In genomic region chr2:28325502-28325901, GRCm38 (mm10) we compare ENCODE assay signal across 16 mouse cellular contexts.
DNase-seq lines count a peak whose midpoint lies in the region; ATAC-seq and TF ChIP-seq lines count a peak whose summit lies in the region.
"Had no signal": no experiment of that assay in that cellular context is flagged by ENCODE, and none has a peak within 500 bp of the region (broad histone marks: within the 10 kb centered on the region; RNA-seq: fewer than 3 reads in every experiment).

No protein-coding gene starts in this region.

- no peaks in the 10 kb centered on the region for H3K9me3 ChIP-seq in forebrain, embryonic 14.5 days (replicated peaks; ENCODE audit: control insufficient read depth, low read length)
- H3K9me3 ChIP-seq in forebrain, embryonic 12.5 days: no peaks in the 10 kb centered on the region
- H3K9me3 ChIP-seq in embryonic facial prominence, embryonic 15.5 days (replicated peaks): no peaks in the 10 kb centered on the region
- H3K9me3 ChIP-seq: embryonic facial prominence, embryonic 12.5 days; limb, embryonic 15.5 days; neural tube, embryonic 15.5 days had no signal

- 38% methylated on average over 11 of the region's 11 CpGs for WGBS in forebrain, embryonic 14.5 days
- 66% methylated on average over 11 of the region's 11 CpGs for WGBS in forebrain, embryonic 12.5 days
- 20% methylated on average over 11 of the region's 11 CpGs for WGBS in cerebellum, adult 2 months
- 56% methylated on average over 11 of the region's 11 CpGs for WGBS in embryonic facial prominence, embryonic 15.5 days

- H3K27ac ChIP-seq in forebrain, embryonic 14.5 days (ENCODE audit: low read depth, low read length): 0 out of 2 replicates have a peak overlapping the region, but pooled peaks have one; percentile 5
- no peak overlapping the region for H3K27ac ChIP-seq in forebrain, embryonic 12.5 days
- no peak overlapping the region for H3K27ac ChIP-seq in cerebellum, adult 2 months (ENCODE audit: insufficient read depth, low read length)
- no peak overlapping the region for H3K27ac ChIP-seq in embryonic facial prominence, embryonic 15.5 days (replicated peaks)
- H3K27ac ChIP-seq: embryonic facial prominence, embryonic 12.5 days; limb, embryonic 15.5 days; neural tube, embryonic 15.5 days had no signal

- no peak overlapping the region for H3K4me2 ChIP-seq in forebrain, embryonic 14.5 days (ENCODE audit: low read length)
- H3K4me2 ChIP-seq in forebrain, embryonic 12.5 days: no peak overlapping the region
- no peak overlapping the region for H3K4me2 ChIP-seq in embryonic facial prominence, embryonic 15.5 days (replicated peaks)
- H3K4me2 ChIP-seq: embryonic facial prominence, embryonic 12.5 days; limb, embryonic 15.5 days; neural tube, embryonic 15.5 days had no signal

- no peak for TF ChIP-seq CTCF in cerebellum, adult 2 months (IDR thresholded peaks at IDR 0.05; ENCODE audit: borderline replicate concordance, insufficient read depth, low read depth, low read length)

- no peaks in the 10 kb centered on the region for H3K36me3 ChIP-seq in forebrain, embryonic 14.5 days (ENCODE audit: control insufficient read depth, insufficient read depth, low read length)
- no peaks in the 10 kb centered on the region for H3K36me3 ChIP-seq in forebrain, embryonic 12.5 days (replicated peaks)
- H3K36me3 ChIP-seq in embryonic facial prominence, embryonic 15.5 days: no peaks in the 10 kb centered on the region
- H3K36me3 ChIP-seq: embryonic facial prominence, embryonic 12.5 days; limb, embryonic 15.5 days; neural tube, embryonic 15.5 days had no signal

- no peak overlapping the region for H3K4me3 ChIP-seq in forebrain, embryonic 14.5 days (ENCODE audit: low read depth, low read length)
- no peak overlapping the region for H3K4me3 ChIP-seq in forebrain, embryonic 12.5 days (replicated peaks)
- H3K4me3 ChIP-seq in cerebellum, adult 2 months (replicated peaks; ENCODE audit: insufficient read depth, low read depth, low read length): no peak overlapping the region
- H3K4me3 ChIP-seq in embryonic facial prominence, embryonic 15.5 days (replicated peaks): no peak overlapping the region
- H3K4me3 ChIP-seq: embryonic facial prominence, embryonic 12.5 days; limb, embryonic 15.5 days; myocyte; neural tube, embryonic 15.5 days had no signal

- H3K27me3 ChIP-seq in forebrain, embryonic 14.5 days (replicated peaks; ENCODE audit: control insufficient read depth, insufficient read depth, low read length): no peaks in the 10 kb centered on the region
- H3K27me3 ChIP-seq in forebrain, embryonic 12.5 days: no peaks in the 10 kb centered on the region
- no peaks in the 10 kb centered on the region for H3K27me3 ChIP-seq in cerebellum, adult 2 months (ENCODE audit: control insufficient read depth, insufficient read depth, low read length)
- H3K27me3 ChIP-seq in embryonic facial prominence, embryonic 15.5 days: no peaks in the 10 kb centered on the region
- H3K27me3 ChIP-seq: embryonic facial prominence, embryonic 12.5 days; limb, embryonic 15.5 days; neural tube, embryonic 15.5 days had no signal

- peak; percentile 54; the same call in 1 of the 2 replicates for ATAC-seq in forebrain, embryonic 14.5 days
- no peak for ATAC-seq in forebrain, embryonic 12.5 days (ENCODE audit: low FRiP score)
- ATAC-seq in embryonic facial prominence, embryonic 15.5 days (ENCODE audit: insufficient number of reproducible peaks, low FRiP score, low TSS enrichment, low read depth): peak; percentile 22; the same call in 1 of the 2 replicates
- ATAC-seq: liver, postnatal 0 days had no signal

- DNase-seq in forebrain, embryonic 14.5 days (ENCODE audit: low spot score): peak; percentile 41
- DNase-seq in Muller cell, postnatal 12 days (ENCODE audit: inconsistent ontology term): peak; percentile 61
- peak; percentile 60 to 76 for DNase-seq in cerebellum, adult 2 months
- DNase-seq in adrenal gland, postnatal 10 days: no peak
- DNase-seq in thymus, postnatal 4 days: no peak
- DNase-seq: heart, postnatal 4 days; kidney, adult 9 months; kidney, postnatal 36 days; liver, postnatal 0 days; thymus, adult 2 months had no signal

- TF ChIP-seq POLR2A in cerebellum, adult 2 months (IDR thresholded peaks at IDR 0.05; ENCODE audit: borderline replicate concordance, insufficient read depth, low read length): no peak

- H3K9ac ChIP-seq in forebrain, embryonic 14.5 days (ENCODE audit: low read length): no peak overlapping the region
- H3K9ac ChIP-seq in forebrain, embryonic 12.5 days: no peak overlapping the region
- H3K9ac ChIP-seq in embryonic facial prominence, embryonic 15.5 days: no peak overlapping the region
- H3K9ac ChIP-seq: embryonic facial prominence, embryonic 12.5 days; limb, embryonic 15.5 days; liver, postnatal 0 days; neural tube, embryonic 15.5 days had no signal

- H3K4me1 ChIP-seq in forebrain, embryonic 14.5 days (ENCODE audit: control insufficient read depth, insufficient read depth, low read length): peaks cover 16% of the 10 kb centered on the region
- H3K4me1 ChIP-seq in forebrain, embryonic 12.5 days: peaks cover 7% of the 10 kb centered on the region
- peaks cover 28% of the 10 kb centered on the region for H3K4me1 ChIP-seq in cerebellum, adult 2 months (ENCODE audit: control insufficient read depth, insufficient read depth, low read length)
- H3K4me1 ChIP-seq in embryonic facial prominence, embryonic 15.5 days: peaks cover 15% of the 10 kb centered on the region

Comparison
In these comparisons a context has a peak if more than half of its experiments do, and no peak if none do; other contexts are left out.
1. DNase-seq: peak in forebrain, embryonic 14.5 days (single experiment), Muller cell, postnatal 12 days (single experiment) and cerebellum, adult 2 months (2 of 2); none in adrenal gland, postnatal 10 days (single experiment) and thymus, postnatal 4 days (single experiment).